ENCODE assay signal across 8 mouse cellular contexts in the genomic region with DNA sequence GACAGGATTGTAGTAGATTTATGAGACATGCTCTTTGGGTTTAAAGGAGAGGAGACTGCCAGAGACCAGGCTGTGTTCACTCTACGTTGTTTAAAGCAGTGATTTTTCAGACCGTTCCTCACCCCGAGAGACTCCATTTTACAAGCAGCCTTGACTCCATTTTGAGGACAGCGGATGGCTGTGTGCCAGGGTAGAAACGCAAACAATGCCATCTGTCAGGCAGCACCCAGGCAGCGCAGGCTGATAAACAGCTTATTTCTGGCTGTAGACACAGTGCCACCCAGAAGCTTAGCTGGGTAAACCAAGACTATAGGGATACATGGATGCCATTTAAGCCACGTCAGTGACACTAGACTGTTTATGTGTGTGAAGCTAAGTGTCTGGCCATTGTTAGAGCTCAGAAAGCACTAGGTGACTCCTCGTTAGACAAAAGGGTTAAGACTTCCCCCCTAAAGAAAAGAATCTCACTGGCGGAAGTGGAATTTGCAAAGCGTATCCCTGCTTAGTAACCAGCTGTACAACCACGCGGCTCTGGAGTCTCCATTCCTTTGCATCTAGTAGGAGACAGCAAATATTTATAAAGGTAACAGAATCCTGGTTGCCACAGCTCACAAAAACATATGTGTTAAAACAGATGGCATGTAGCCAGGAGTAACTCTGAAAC. TPM values are rescaled to one million over a fixed set of nuclear protein-coding genes. Genes with fewer than 3 reads are reported as not detected.
DNase-seq lines count a peak whose midpoint lies in the region; ATAC-seq and TF ChIP-seq lines count a peak whose summit lies in the region.

No protein-coding gene starts in this region.

- 0 out of 2 replicates have a peak, but pooled peaks have one; percentile 31 for ATAC-seq in kidney, embryonic 16.5 days (ENCODE audit: low FRiP score, low TSS enrichment)
- ATAC-seq in hindbrain, embryonic 14.5 days (ENCODE audit: low FRiP score) = peak; percentile 90
- ATAC-seq in limb, embryonic 14.5 days (ENCODE audit: low FRiP score, low read depth) = peak; percentile 75
- ATAC-seq in activated CD4-positive, CD25-positive, alpha-beta regulatory T cell, adult 4 months = no peak

- no peak overlapping the region for H3K9ac ChIP-seq in kidney, embryonic 16.5 days (replicated peaks; ENCODE audit: low read length)
- peak overlapping the region; percentile 47 for H3K9ac ChIP-seq in hindbrain, embryonic 14.5 days
- peak overlapping the region; percentile 18; the same call in 1 of the 2 replicates for H3K9ac ChIP-seq in limb, embryonic 14.5 days (ENCODE audit: low read depth, low read length, severe bottlenecking)

- no peak overlapping the region for H3K4me3 ChIP-seq in kidney, embryonic 16.5 days (ENCODE audit: low read length)
- no peak overlapping the region; the same call in 1 of the 2 replicates for H3K4me3 ChIP-seq in hindbrain, embryonic 14.5 days (replicated peaks; ENCODE audit: low read length)
- H3K4me3 ChIP-seq in limb, embryonic 14.5 days (replicated peaks; ENCODE audit: low read length) = 0 out of 2 replicates have a peak overlapping the region, but pooled peaks have one; percentile 9

- H3K4me1 ChIP-seq in kidney, embryonic 16.5 days (ENCODE audit: insufficient read depth, low read length) = 0 out of 2 replicates have a peak, but pooled peaks cover 2% of the 10 kb centered on the region
- H3K4me1 ChIP-seq in hindbrain, embryonic 14.5 days (replicated peaks; ENCODE audit: control insufficient read depth, insufficient read depth, low read length) = no peaks in the 10 kb centered on the region
- 0 out of 2 replicates have a peak, but pooled peaks cover 6% of the 10 kb centered on the region for H3K4me1 ChIP-seq in limb, embryonic 14.5 days (ENCODE audit: control insufficient read depth, insufficient read depth, low read length)

- H3K4me2 ChIP-seq in kidney, embryonic 16.5 days (replicated peaks; ENCODE audit: low read depth, low read length) = peak overlapping the region; percentile 34; the same call in 1 of the 2 replicates
- peak overlapping the region; percentile 49 for H3K4me2 ChIP-seq in hindbrain, embryonic 14.5 days (replicated peaks)
- peak overlapping the region; percentile 44 for H3K4me2 ChIP-seq in limb, embryonic 14.5 days (replicated peaks; ENCODE audit: low read depth, low read length, severe bottlenecking)

- 53% methylated on average over 12 of the region's 12 CpGs for WGBS in kidney, embryonic 16.5 days
- 28% methylated on average over 12 of the region's 12 CpGs for WGBS in hindbrain, embryonic 14.5 days
- 34% methylated on average over 12 of the region's 12 CpGs for WGBS in limb, embryonic 14.5 days

- TF ChIP-seq POLR2A in limb, embryonic 14.5 days (IDR thresholded peaks at IDR 0.05; ENCODE audit: borderline replicate concordance, extremely low read depth, insufficient read depth, insufficient read length) = no peak

- no peaks in the 10 kb centered on the region for H3K36me3 ChIP-seq in kidney, embryonic 16.5 days (ENCODE audit: insufficient read depth, low read length)
- no peaks in the 10 kb centered on the region for H3K36me3 ChIP-seq in hindbrain, embryonic 14.5 days (replicated peaks; ENCODE audit: control insufficient read depth, insufficient read depth)
- H3K36me3 ChIP-seq in limb, embryonic 14.5 days (ENCODE audit: control insufficient read depth, insufficient read depth, low read length) = no peaks in the 10 kb centered on the region

- H3K27me3 ChIP-seq in kidney, embryonic 16.5 days (ENCODE audit: insufficient read depth, low read length) = no peaks in the 10 kb centered on the region
- no peaks in the 10 kb centered on the region for H3K27me3 ChIP-seq in hindbrain, embryonic 14.5 days (ENCODE audit: control insufficient read depth, insufficient read depth, low read length)
- no peaks in the 10 kb centered on the region for H3K27me3 ChIP-seq in limb, embryonic 14.5 days (ENCODE audit: control insufficient read depth, insufficient read depth, low read length)

- no peaks in the 10 kb centered on the region for H3K9me3 ChIP-seq in kidney, embryonic 16.5 days (ENCODE audit: low read length)
- H3K9me3 ChIP-seq in hindbrain, embryonic 14.5 days (ENCODE audit: control insufficient read depth, low read length) = no peaks in the 10 kb centered on the region
- no peaks in the 10 kb centered on the region for H3K9me3 ChIP-seq in limb, embryonic 14.5 days (ENCODE audit: control insufficient read depth, low read length)

- no peak for DNase-seq in kidney, postnatal 14 days
- peak; percentile 77 for DNase-seq in cerebellum, adult 11 months
- peak; percentile 79 for DNase-seq in hindbrain, embryonic 14.5 days (ENCODE audit: low spot score)
- peak; percentile 44 for DNase-seq in limb, embryonic 14.5 days (ENCODE audit: low spot score)
- DNase-seq in right cerebral cortex, adult 18-20 months = peak; percentile 77
- DNase-seq in thymus, postnatal 25 days = no peak

- H3K27ac ChIP-seq in kidney, embryonic 16.5 days (ENCODE audit: low read length) = no peak overlapping the region
- H3K27ac ChIP-seq in hindbrain, embryonic 14.5 days = peak overlapping the region; percentile 89
- H3K27ac ChIP-seq in limb, embryonic 14.5 days (replicated peaks; ENCODE audit: low read depth, low read length) = peak overlapping the region; percentile 49

RNA-seq across cellular contexts. Expression of a gene that starts 12.2 kb away (rescaled TPM):
- polyA plus RNA-seq in kidney, embryonic 16.5 days (2015; fragmentation: Nextera tagmentation; extraction: Ambion mirVana) = 25.4 and 27.4 TPM in 2 replicates
- polyA plus RNA-seq in hindbrain, embryonic 14.5 days (2014; fragmentation: Nextera tagmentation; extraction: Ambion mirVana) = 27.9 and 29.4 TPM in 2 replicates
- 13.9 and 16.0 TPM in 2 replicates for polyA plus RNA-seq in limb, embryonic 14.5 days (2012; rRNA removed)
- 22.5 and 25.3 TPM in 2 replicates for polyA plus RNA-seq in limb, embryonic 14.5 days (2014; fragmentation: Nextera tagmentation; extraction: Ambion mirVana)
- 1 to 10 TPM; 2.2 to 3.0 TPM for polyA plus RNA-seq in activated CD4-positive, CD25-positive, alpha-beta regulatory T cell, adult 4 months (2017; shearing (Covaris generic))

RNA-seq across cellular contexts. Expression of a gene that starts 49.9 kb away (rescaled TPM):
- 86.9 and 88.6 TPM in 2 replicates for polyA plus RNA-seq in kidney, embryonic 16.5 days (2015; fragmentation: Nextera tagmentation; extraction: Ambion mirVana)
- polyA plus RNA-seq in hindbrain, embryonic 14.5 days (2014; fragmentation: Nextera tagmentation; extraction: Ambion mirVana) = 87.7 and 97.9 TPM in 2 replicates
- 71.5 and 76.0 TPM in 2 replicates for polyA plus RNA-seq in limb, embryonic 14.5 days (2012; rRNA removed)
- 99.2 and 119 TPM in 2 replicates for polyA plus RNA-seq in limb, embryonic 14.5 days (2014; fragmentation: Nextera tagmentation; extraction: Ambion mirVana)
- polyA plus RNA-seq in activated CD4-positive, CD25-positive, alpha-beta regulatory T cell, adult 4 months (2017; shearing (Covaris generic)) = 10 to 100 TPM; 59.0 to 61.6 TPM

Comparison
In these comparisons a context has a peak if more than half of its experiments do, and no peak if none do; other contexts are left out.
1. DNase-seq: peak in cerebellum, adult 11 months (single experiment), hindbrain, embryonic 14.5 days (single experiment), limb, embryonic 14.5 days (single experiment) and right cerebral cortex, adult 18-20 months (single experiment); none in kidney, postnatal 14 days (single experiment) and thymus, postnatal 25 days (single experiment).
2. Peak in every context shown above with its lines, with median percentiles within 50 percentile points of each other: H3K4me2 ChIP-seq.